Mouse (Mus musculus) hindbrain, embryonic 11.5 days (tissue): ENCODE measurements around the gene Galnt16. TPM values are rescaled to one million over a fixed set of nuclear protein-coding genes. Genes with fewer than 3 reads are reported as not detected.

Source experiments
- ATAC-seq: fragments of 200-750 bp; cut with Nextera tagmentation; 2 replicates; pipeline ENCODE4 v1.8.0; 2017; ENCODE audit warnings: mild to moderate bottlenecking, moderate TSS enrichment, moderate library complexity; ENCODE audit not compliant: low FRiP score
- DNase-seq: peaks from one replicate; pipeline ENCODE4 v3.0.0-alpha.2; 2015; ENCODE audit warnings: low spot score
- H3K27ac ChIP-seq: fragments of 300-500 bp; sonication (generic); 2 replicates; pipeline ENCODE4 v1.5.1; 2014; ENCODE audit warnings: mild to moderate bottlenecking, low read depth, low read length
- H3K27me3 ChIP-seq: fragments of 300-500 bp; sonication (generic); 2 replicates; pipeline ENCODE4 v1.6.1; 2014; ENCODE audit warnings: mild to moderate bottlenecking, low read length, moderate library complexity, mixed read lengths; ENCODE audit not compliant: control insufficient read depth, insufficient read depth
- H3K36me3 ChIP-seq: fragments of 300-500 bp; sonication (generic); 2 replicates; pipeline ENCODE4 v1.6.1; 2014; ENCODE audit warnings: mild to moderate bottlenecking, low read length, moderate library complexity, mixed read lengths; ENCODE audit not compliant: control insufficient read depth, insufficient read depth
- H3K4me1 ChIP-seq: fragments of 300-500 bp; sonication (generic); replicated peaks from 2 replicates; pipeline ENCODE4 v1.6.1; 2014; ENCODE audit warnings: low read length, mixed read lengths; ENCODE audit not compliant: control insufficient read depth, insufficient read depth
- H3K4me2 ChIP-seq: fragments of 300-500 bp; sonication (generic); replicated peaks from 2 replicates; pipeline ENCODE4 v1.6.1; 2014; ENCODE audit warnings: mild to moderate bottlenecking, low read depth, low read length
- H3K4me3 ChIP-seq: fragments of 300-500 bp; sonication (generic); 2 replicates; pipeline ENCODE4 v1.5.1; 2014; ENCODE audit warnings: low read depth, low read length
- H3K9ac ChIP-seq: fragments of 300-500 bp; sonication (generic); 2 replicates; pipeline ENCODE4 v1.6.1; 2014; ENCODE audit warnings: low read depth, low read length
- H3K9me3 ChIP-seq: fragments of 300-500 bp; sonication (generic); 2 replicates; pipeline ENCODE4 v1.6.1; 2016; ENCODE audit warnings: low read length; ENCODE audit not compliant: control insufficient read depth
- WGBS: fragments of 180-500 bp; shearing (Covaris S2); extraction: QIAGEN DNeasy Blood & Tissue Kit; methylation state at CpG from one replicate; pipeline ENCODE4 v1.1.7; 2014; 5-methylcytosine and 5-hydroxymethylcytosine counted together
- polyA plus RNA-seq: library from polyadenylated mRNA; unstranded; fragments of >200 nt; fragmentation: Nextera tagmentation; extraction: Ambion mirVana; gene quantifications from 2 replicates; pipeline ENCODE4 v1.2.1, GENCODE M21; 2014

Gene Galnt16
- polyA plus RNA-seq, 1 experiment from 2014 or later: 9.1 TPM

GRCm38 (mm10) chr12:80644506-80644868 lies 126.4 kb downstream of the Galnt16 start:
- 0 out of 2 replicates have a peak, but pooled peaks cover 3% of the 10 kb centered on the region for H3K4me1 ChIP-seq
- peak overlapping the region; percentile 72 for H3K4me2 ChIP-seq
- H3K4me3 ChIP-seq: peak overlapping the region; percentile 62
- H3K27ac ChIP-seq: no peak overlapping the region
- H3K36me3 ChIP-seq: peaks cover 5% of the 10 kb centered on the region
- H3K27me3 ChIP-seq: no peaks in the 10 kb centered on the region
- ATAC-seq: no peak
- no peak for DNase-seq
- no peaks in the 10 kb centered on the region for H3K9me3 ChIP-seq
- H3K9ac ChIP-seq: peak overlapping the region; percentile 80
- 12% methylated on average over 18 of the region's 18 CpGs for WGBS

- Histone ChIP-seq H3K9ac (no peak overlapping the region), H3K4me2 (no peak overlapping the region)
- WGBS: 94% methylated on average over 3 of the region's 3 CpGs
These were observed 128.3 kb downstream of the Galnt16 start for GRCm38 (mm10) chr12:80646377-80646776.

DNA sequence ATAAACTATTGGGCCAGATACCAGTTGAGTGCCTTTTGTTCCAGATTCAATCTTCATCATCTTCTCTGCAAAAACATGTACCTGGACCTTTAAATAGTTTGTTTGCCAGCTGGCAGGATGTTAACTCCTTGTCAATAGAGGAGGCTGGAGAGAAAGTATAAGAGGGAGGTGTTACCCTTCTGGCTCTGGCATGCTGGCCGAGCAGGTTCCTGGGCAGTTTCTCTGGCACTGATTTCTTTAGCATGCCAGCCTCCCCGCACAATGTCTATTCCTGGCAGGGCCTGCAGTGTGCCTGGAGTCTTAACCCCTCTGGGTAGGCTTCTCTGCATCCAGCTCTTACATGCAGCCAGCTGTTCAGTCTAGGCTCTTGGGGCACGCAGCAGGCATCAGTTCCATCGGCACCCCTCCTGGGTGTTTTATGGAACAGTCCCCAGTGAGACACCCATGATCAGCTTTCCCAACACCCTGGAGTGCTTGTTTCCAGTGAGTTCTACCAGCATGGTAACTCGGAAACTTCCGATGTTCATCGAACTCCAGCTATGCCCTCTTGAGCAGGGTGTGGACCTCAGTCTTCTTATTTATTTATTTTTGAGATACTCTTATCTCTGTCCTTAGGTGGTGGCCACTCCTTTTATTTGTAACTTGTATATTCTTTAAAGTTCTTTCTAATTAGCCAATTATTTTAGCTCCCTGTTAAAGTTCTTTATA lies 136.0 kb downstream of the Galnt16 start:
- no peak overlapping the region for H3K4me3 ChIP-seq
- WGBS: 97% methylated on average over 7 of the region's 7 CpGs

More at GRCm38 (mm10) chr12:80646377-80646776, 128.3 kb downstream of the Galnt16 start:
- Histone ChIP-seq H3K9me3 (no peaks in the 10 kb centered on the region), H3K4me1 (0 out of 2 replicates have a peak, but pooled peaks cover 3% of the 10 kb centered on the region), H3K4me3 (no peak overlapping the region), H3K27ac (no peak overlapping the region), H3K27me3 (no peaks in the 10 kb centered on the region), H3K36me3 (no peaks in the 10 kb centered on the region)
- no peak for ATAC-seq
- no peak for DNase-seq

GRCm38 (mm10) chr12:80654659-80655025 lies 136.6 kb downstream of the Galnt16 start:
- ATAC-seq: no peak
- no peak overlapping the region for H3K4me2 ChIP-seq
- no peak for DNase-seq
- H3K9ac ChIP-seq: no peak overlapping the region
- no peaks in the 10 kb centered on the region for H3K9me3 ChIP-seq
- no peak overlapping the region for H3K27ac ChIP-seq
- 93% methylated on average over 3 of the region's 3 CpGs for WGBS
- H3K36me3 ChIP-seq: no peaks in the 10 kb centered on the region
- no peak overlapping the region for H3K4me3 ChIP-seq
- no peaks in the 10 kb centered on the region for H3K4me1 ChIP-seq
- no peaks in the 10 kb centered on the region for H3K27me3 ChIP-seq

More for the DNA sequence above, 136.0 kb downstream of the Galnt16 start:
- Histone ChIP-seq H3K36me3 (no peaks in the 10 kb centered on the region), H3K27ac (no peak overlapping the region), H3K4me2 (no peak overlapping the region), H3K9me3 (no peaks in the 10 kb centered on the region), H3K27me3 (no peaks in the 10 kb centered on the region), H3K4me1 (no peaks in the 10 kb centered on the region), H3K9ac (no peak overlapping the region)
- DNase-seq (no peak), ATAC-seq (no peak)

GRCm38 (mm10) chr12:80658661-80659060 lies 140.6 kb downstream of the Galnt16 start:
- no peaks in the 10 kb centered on the region for H3K4me1 ChIP-seq
- no peak overlapping the region for H3K4me2 ChIP-seq
- no peaks in the 10 kb centered on the region for H3K36me3 ChIP-seq
- ATAC-seq (no peak), DNase-seq (no peak)
- no peak overlapping the region for H3K27ac ChIP-seq
- H3K9ac ChIP-seq: no peak overlapping the region
- WGBS: 93% methylated on average over 6 of the region's 6 CpGs
- no peaks in the 10 kb centered on the region for H3K9me3 ChIP-seq
- no peak overlapping the region for H3K4me3 ChIP-seq
- no peaks in the 10 kb centered on the region for H3K27me3 ChIP-seq

DNA sequence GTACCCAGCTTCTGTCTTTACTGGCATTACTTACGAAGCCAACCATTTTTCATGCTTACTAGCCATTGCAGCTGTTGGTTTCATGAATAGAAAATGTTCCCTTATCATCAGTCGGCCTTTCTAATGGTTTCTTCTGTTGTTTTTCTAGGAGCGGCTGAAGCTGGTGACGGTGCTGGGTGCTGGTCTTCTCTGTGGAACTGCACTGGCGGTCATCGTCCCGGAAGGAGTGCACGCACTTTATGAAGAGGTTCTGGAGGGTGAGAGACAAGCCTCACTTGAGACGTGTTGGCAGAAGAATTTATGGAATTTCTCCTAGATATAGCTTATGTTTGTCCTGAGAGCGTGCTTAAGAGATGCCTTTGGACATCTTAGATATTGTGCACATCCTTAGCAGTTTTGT lies 144.2 kb downstream of the Galnt16 start:
- ATAC-seq: no peak
- H3K4me2 ChIP-seq: no peak overlapping the region
- no peaks in the 10 kb centered on the region for H3K27me3 ChIP-seq
- no peak for DNase-seq
- H3K9me3 ChIP-seq: no peaks in the 10 kb centered on the region
- no peak overlapping the region for H3K9ac ChIP-seq
- H3K4me1 ChIP-seq: no peaks in the 10 kb centered on the region
- 94% methylated on average over 10 of the region's 10 CpGs for WGBS
- H3K27ac ChIP-seq: no peak overlapping the region
- 0 out of 2 replicates have a peak, but pooled peaks cover 3% of the 10 kb centered on the region for H3K36me3 ChIP-seq
- H3K4me3 ChIP-seq: no peak overlapping the region

GRCm38 (mm10) chr12:80663935-80664334 lies 145.9 kb downstream of the Galnt16 start:
- no peak overlapping the region for H3K4me2 ChIP-seq
- H3K27ac ChIP-seq: no peak overlapping the region
- DNase-seq (no peak), ATAC-seq (no peak)
- 0 out of 2 replicates have a peak, but pooled peaks cover 3% of the 10 kb centered on the region for H3K36me3 ChIP-seq
- no peak overlapping the region for H3K9ac ChIP-seq
- no peak overlapping the region for H3K4me3 ChIP-seq
- H3K4me1 ChIP-seq: no peaks in the 10 kb centered on the region
- no peaks in the 10 kb centered on the region for H3K27me3 ChIP-seq
- WGBS: 80% methylated on average over 2 of the region's 2 CpGs
- no peaks in the 10 kb centered on the region for H3K9me3 ChIP-seq

- 93% methylated on average over 2 of the region's 2 CpGs for WGBS
- Histone ChIP-seq H3K27me3 (no peaks in the 10 kb centered on the region), H3K4me1 (no peaks in the 10 kb centered on the region), H3K27ac (no peak overlapping the region), H3K4me2 (no peak overlapping the region), H3K9ac (no peak overlapping the region), H3K9me3 (no peaks in the 10 kb centered on the region), H3K4me3 (no peak overlapping the region), H3K36me3 (0 out of 2 replicates have a peak, but pooled peaks cover 3% of the 10 kb centered on the region)
- no peak for ATAC-seq
- no peak for DNase-seq
These were observed 150.3 kb downstream of the Galnt16 start for GRCm38 (mm10) chr12:80668391-80668790.

DNA sequence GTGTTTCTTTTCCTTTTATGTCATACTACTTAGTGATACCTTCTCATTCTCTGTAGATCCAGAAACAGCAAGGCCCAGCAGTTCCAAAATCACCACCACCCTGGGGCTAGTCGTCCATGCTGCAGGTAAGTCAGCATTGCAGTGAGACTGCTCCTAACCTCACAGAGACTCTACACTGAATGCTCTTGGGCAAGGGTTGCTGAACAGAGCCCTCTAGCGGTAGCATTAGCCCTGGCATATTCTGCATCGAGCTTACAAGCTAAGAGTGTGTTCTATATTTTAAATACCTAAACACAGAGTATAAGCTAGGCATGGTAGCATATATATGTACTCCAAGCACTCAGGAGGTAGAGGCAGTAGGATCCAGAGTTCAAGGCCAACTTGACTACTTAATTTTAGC lies 155.1 kb downstream of the Galnt16 start:
- H3K4me2 ChIP-seq: no peak overlapping the region
- H3K9ac ChIP-seq: no peak overlapping the region
- no peak overlapping the region for H3K4me3 ChIP-seq
- DNase-seq: peak; percentile 74
- no peak for ATAC-seq
- H3K36me3 ChIP-seq: 0 out of 2 replicates have a peak, but pooled peaks cover 2% of the 10 kb centered on the region
- H3K4me1 ChIP-seq: no peaks in the 10 kb centered on the region
- H3K27me3 ChIP-seq: no peaks in the 10 kb centered on the region
- H3K27ac ChIP-seq: no peak overlapping the region
- WGBS: 27% methylated on average over 3 of the region's 3 CpGs
- no peaks in the 10 kb centered on the region for H3K9me3 ChIP-seq
